Mouse (Mus musculus) liver, adult 2 months (tissue): ENCODE measurements at regions not wholly inside any gene's neighbourhood (a gene's known extent, or its start where the extent isn't known, plus 50 kb on each side); places are given as distances from the start of the nearest gene placed in this dataset.

Experiments used
- CTCF ChIP-seq: fragments of 200-500 bp; IDR thresholded peaks from 2 replicates; pipeline ENCODE4 v1.5.1; 2011; ENCODE audit warnings: low read depth, low read length, control low read depth
- POLR2A ChIP-seq: fragments of 200-500 bp; IDR thresholded peaks from 2 replicates; pipeline ENCODE4 v1.6.1; 2011; ENCODE audit warnings: low read length, control low read depth; ENCODE audit not compliant: insufficient read depth; ENCODE audit errors: extremely low read depth

GRCm38 (mm10) chr3:35358541-35358940 is 395.4 kb upstream of the Atp11b start:
- TF ChIP-seq CTCF (no peak), POLR2A (no peak)
